Mouse (Mus musculus) lung, postnatal 0 days (tissue): ENCODE measurements around the gene Lrrc42.

ENCODE experiments used
- CTCF ChIP-seq: IDR thresholded peaks from 2 replicates; pipeline ENCODE4 v1.5.1; 2016; ENCODE audit warnings: antibody characterized with exemption, mild to moderate bottlenecking
- EP300 ChIP-seq: IDR thresholded peaks from 2 replicates; pipeline ENCODE4 v1.6.1; 2016; ENCODE audit warnings: antibody characterized with exemption, mild to moderate bottlenecking, control low read depth

- TF ChIP-seq CTCF (no peak), EP300 (no peak)
Observed at GRCm38 (mm10) chr4:107208880-107209279, 44.5 kb downstream of the Lrrc42 start, which contains the start of gene Ldlrad1.
